Mouse (Mus musculus) kidney, adult 2 months (tissue): ENCODE measurements at regions not wholly inside any gene's neighbourhood (a gene's known extent, or its start where the extent isn't known, plus 50 kb on each side); places are given as distances from the start of the nearest gene placed in this dataset.

Experiments
- DNase-seq: peaks from one replicate; pipeline ENCODE4 v3.0.0; 2021
- H3K27ac ChIP-seq: fragments of 200-500 bp; 2 replicates; pipeline ENCODE4 v1.5.1; 2012; ENCODE audit warnings: low read depth, low read length, control low read depth, inconsistent platforms; ENCODE audit not compliant: insufficient read depth
- H3K27me3 ChIP-seq: fragments of 200-500 bp; replicated peaks from 2 replicates; pipeline ENCODE4 v1.6.1; 2012; ENCODE audit warnings: mild to moderate bottlenecking, moderate library complexity, low read length, inconsistent platforms; ENCODE audit not compliant: control insufficient read depth, insufficient read depth
- H3K36me3 ChIP-seq: fragments of 200-500 bp; 2 replicates; pipeline ENCODE4 v1.6.1; 2012; ENCODE audit warnings: mild to moderate bottlenecking, moderate library complexity, low read length, inconsistent platforms; ENCODE audit not compliant: control insufficient read depth, insufficient read depth
- H3K4me1 ChIP-seq: fragments of 200-500 bp; 2 replicates; pipeline ENCODE4 v1.6.1; 2011; ENCODE audit warnings: low read length; ENCODE audit not compliant: control insufficient read depth, insufficient read depth
- H3K4me3 ChIP-seq: fragments of 200-500 bp; 2 replicates; pipeline ENCODE4 v1.5.1; 2011; ENCODE audit warnings: mild to moderate bottlenecking, low read depth, low read length, control low read depth; ENCODE audit not compliant: insufficient read depth
- CTCF ChIP-seq: fragments of 200-500 bp; conservative IDR thresholded peaks from 2 replicates; pipeline ENCODE4 v1.5.1; 2011; ENCODE audit warnings: low read depth, mild to moderate bottlenecking, control low read depth, low read length, moderate library complexity, mixed read lengths; ENCODE audit not compliant: insufficient read depth, insufficient read length
- POLR2A ChIP-seq: fragments of 200-500 bp; IDR thresholded peaks from one replicate; pipeline ENCODE4 v1.6.1; 2011; ENCODE audit warnings: low read depth, low read length, control low read depth
- WGBS: fragments of 180-500 bp; shearing (Covaris S2); methylation state at CpG from one replicate; pipeline ENCODE4 v1.1.7; 2018; 5-methylcytosine and 5-hydroxymethylcytosine counted together

GRCm38 (mm10) chr14:114864102-114864501, 227.9 kb upstream of the Gpc5 start:
- WGBS: 96% methylated on average over 5 of the region's 5 CpGs

GRCm38 (mm10) chr14:114869233-114869632, 222.8 kb upstream of the Gpc5 start:
- Histone ChIP-seq H3K27ac (no peak overlapping the region), H3K36me3 (no peaks in the 10 kb centered on the region), H3K27me3 (no peaks in the 10 kb centered on the region; the same call in 1 of the 2 replicates), H3K4me1 (no peaks in the 10 kb centered on the region), H3K4me3 (no peak overlapping the region)
- no peak for TF ChIP-seq CTCF
- no peak for DNase-seq
- 60% methylated on average over 5 of the region's 5 CpGs for WGBS

More at GRCm38 (mm10) chr14:114864102-114864501, 227.9 kb upstream of the Gpc5 start:
- no peak overlapping the region for H3K27ac ChIP-seq
- TF ChIP-seq POLR2A: no peak
- no peak; the same call in 1 of the 2 replicates for TF ChIP-seq CTCF
- H3K27me3 ChIP-seq: no peaks in the 10 kb centered on the region; the same call in 1 of the 2 replicates
- no peak overlapping the region for H3K4me3 ChIP-seq
- no peaks in the 10 kb centered on the region for H3K36me3 ChIP-seq
- no peaks in the 10 kb centered on the region for H3K4me1 ChIP-seq
- no peak for DNase-seq

GRCm38 (mm10) chr14:114875101-114875500, 216.9 kb upstream of the Gpc5 start:
- Histone ChIP-seq H3K27ac (no peak overlapping the region), H3K36me3 (no peaks in the 10 kb centered on the region), H3K27me3 (no peaks in the 10 kb centered on the region), H3K4me1 (no peaks in the 10 kb centered on the region), H3K4me3 (no peak overlapping the region)
- no peak for DNase-seq
- WGBS: 63% methylated on average over 3 of the region's 3 CpGs
- TF ChIP-seq CTCF (no peak), POLR2A (no peak)

- Histone ChIP-seq H3K4me1 (no peaks in the 10 kb centered on the region), H3K27ac (no peak overlapping the region)
- WGBS: 65% methylated on average over 9 of the region's 9 CpGs
Measured at GRCm38 (mm10) chr14:114876427-114876826, 215.6 kb upstream of the Gpc5 start.

GRCm38 (mm10) chr14:114877477-114877876, 214.5 kb upstream of the Gpc5 start:
- H3K27ac ChIP-seq: no peak overlapping the region
- H3K36me3 ChIP-seq: no peaks in the 10 kb centered on the region
- DNase-seq: peak; percentile 22
- TF ChIP-seq CTCF: no peak
- no peak for TF ChIP-seq POLR2A
- WGBS: 27% methylated on average over 5 of the region's 5 CpGs
- H3K4me3 ChIP-seq: no peak overlapping the region
- H3K4me1 ChIP-seq: no peaks in the 10 kb centered on the region
- no peaks in the 10 kb centered on the region for H3K27me3 ChIP-seq

More at GRCm38 (mm10) chr14:114876427-114876826, 215.6 kb upstream of the Gpc5 start:
- no peaks in the 10 kb centered on the region for H3K36me3 ChIP-seq
- no peak overlapping the region for H3K4me3 ChIP-seq
- TF ChIP-seq CTCF (no peak), POLR2A (no peak)
- no peaks in the 10 kb centered on the region for H3K27me3 ChIP-seq
- no peak for DNase-seq

GRCm38 (mm10) chr14:114880291-114880690, 211.7 kb upstream of the Gpc5 start:
- Histone ChIP-seq H3K27me3 (no peaks in the 10 kb centered on the region), H3K4me1 (no peaks in the 10 kb centered on the region), H3K4me3 (no peak overlapping the region), H3K27ac (no peak overlapping the region), H3K36me3 (no peaks in the 10 kb centered on the region)
- no peak for TF ChIP-seq CTCF
- no peak for TF ChIP-seq POLR2A
- WGBS: 62% methylated on average over 4 of the region's 4 CpGs
- DNase-seq: no peak

GRCm38 (mm10) chr14:114904109-114904508, 187.9 kb upstream of the Gpc5 start:
- no peak for DNase-seq
- TF ChIP-seq POLR2A (no peak), CTCF (no peak)
- H3K36me3 ChIP-seq: no peaks in the 10 kb centered on the region
- H3K4me1 ChIP-seq: no peaks in the 10 kb centered on the region
- no peaks in the 10 kb centered on the region for H3K27me3 ChIP-seq
- WGBS: 85% methylated on average over 2 of the region's 2 CpGs
- H3K4me3 ChIP-seq: no peak overlapping the region
- no peak overlapping the region for H3K27ac ChIP-seq
